Mouse (Mus musculus): ENCODE results near the gene Prr5l. TPM values are rescaled to one million over a fixed set of nuclear protein-coding genes. Genes with fewer than 3 reads are reported as not detected.

Gene Prr5l
- total and polyA plus RNA-seq, 3 experiments = 0.89 to 3.4 (median 1.4) TPM

- Histone ChIP-seq H3K27me3 (ENCODE audit: control insufficient read depth, insufficient read depth, low read length) (no peaks in the 10 kb centered on the region), H3K9ac (ENCODE audit: low read depth, low read length) (no peak overlapping the region), H3K4me1 (ENCODE audit: control insufficient read depth, insufficient read depth, low read length) (peaks cover 4% of the 10 kb centered on the region), H3K27ac (peak overlapping the region; percentile 61), H3K4me3 (no peak overlapping the region), H3K36me3 (ENCODE audit: control insufficient read depth, insufficient read depth, low read length) (no peaks in the 10 kb centered on the region), H3K79me2 (replicated peaks; ENCODE audit: control insufficient read depth, insufficient read depth, low read length) (no peaks in the 10 kb centered on the region)
- intact Hi-C loops (cut with DNase I) = no loop called here
- no peak for TF ChIP-seq POLR2A (IDR thresholded peaks at IDR 0.05; ENCODE audit: insufficient read depth, low read depth, low read length)
- 0 out of 2 replicates have a peak, but pooled peaks have one; percentile 9 for TF ChIP-seq EP300 (IDR thresholded peaks at IDR 0.05; ENCODE audit: insufficient read depth, low read depth, low read length)
- no peak for TF ChIP-seq CTCF (IDR thresholded peaks at IDR 0.05)
- DNase-seq = peak; percentile 49 to 58
- WGBS = 66% methylated on average over 10 of the region's 10 CpGs
Measured at GRCm38 (mm10) chr2:101762405-101762804, 120.4 kb downstream of the Prr5l start.

- Histone ChIP-seq H3K36me3 (ENCODE audit: control insufficient read depth, insufficient read depth, low read length) (no peaks in the 10 kb centered on the region), H3K27me3 (ENCODE audit: control insufficient read depth, insufficient read depth, low read length) (no peaks in the 10 kb centered on the region), H3K4me1 (ENCODE audit: control insufficient read depth, insufficient read depth, low read length) (peaks cover 4% of the 10 kb centered on the region), H3K9ac (ENCODE audit: low read depth, low read length) (no peak overlapping the region), H3K79me2 (replicated peaks; ENCODE audit: control insufficient read depth, insufficient read depth, low read length) (no peaks in the 10 kb centered on the region), H3K4me3 (no peak overlapping the region), H3K27ac (peak overlapping the region; percentile 61; the same call in 1 of the 2 replicates)
- intact Hi-C loops (cut with DNase I) = no loop called here
- no peak for DNase-seq
- TF ChIP-seq POLR2A (IDR thresholded peaks at IDR 0.05; ENCODE audit: insufficient read depth, low read depth, low read length) (no peak), EP300 (IDR thresholded peaks at IDR 0.05; ENCODE audit: insufficient read depth, low read depth, low read length) (no peak), CTCF (IDR thresholded peaks at IDR 0.05) (no peak)
- 86% methylated on average over 1 of the region's 1 CpGs for whole genome bisulfite sequencing
Measured at GRCm38 (mm10) chr2:101761898-101762297, 120.9 kb downstream of the Prr5l start.

GRCm38 (mm10) chr2:101759523-101760277 lies 123.1 kb downstream of the Prr5l start:
- no peak overlapping the region for H3K4me3 ChIP-seq
- intact Hi-C loops (cut with DNase I) = no loop called here
- H3K79me2 ChIP-seq (replicated peaks; ENCODE audit: control insufficient read depth, insufficient read depth, low read length) = no peaks in the 10 kb centered on the region
- H3K27me3 ChIP-seq (ENCODE audit: control insufficient read depth, insufficient read depth, low read length) = no peaks in the 10 kb centered on the region
- WGBS = 90% methylated on average over 9 of the region's 9 CpGs
- no peak overlapping the region for H3K9ac ChIP-seq (ENCODE audit: low read depth, low read length)
- H3K27ac ChIP-seq = no peak overlapping the region
- TF ChIP-seq POLR2A (IDR thresholded peaks at IDR 0.05; ENCODE audit: insufficient read depth, low read depth, low read length) (no peak), EP300 (IDR thresholded peaks at IDR 0.05; ENCODE audit: insufficient read depth, low read depth, low read length) (no peak), CTCF (IDR thresholded peaks at IDR 0.05) (no peak)
- no peaks in the 10 kb centered on the region for H3K36me3 ChIP-seq (ENCODE audit: control insufficient read depth, insufficient read depth, low read length)
- H3K4me1 ChIP-seq (ENCODE audit: control insufficient read depth, insufficient read depth, low read length) = peaks cover 4% of the 10 kb centered on the region
- no peak for DNase-seq

DNA sequence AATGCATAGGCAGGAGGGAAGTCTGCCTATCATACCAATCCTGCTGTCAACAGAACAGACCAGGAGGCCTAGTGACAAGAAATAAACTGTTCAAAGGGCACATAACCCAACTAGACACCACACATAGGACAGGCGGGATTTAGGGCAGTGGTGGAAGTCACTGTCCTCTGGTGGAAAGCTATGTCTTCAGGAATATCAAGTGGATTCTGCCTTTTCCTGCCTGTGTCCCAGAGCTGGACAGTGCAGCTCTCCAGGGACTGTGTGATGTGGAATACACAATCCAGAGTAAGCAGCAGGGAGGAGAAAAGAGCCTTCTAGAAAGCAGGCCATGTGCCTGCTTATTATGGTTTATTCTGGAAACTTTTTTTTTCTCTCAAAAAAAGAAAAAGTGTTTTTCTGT lies 125.0 kb downstream of the Prr5l start:
- Histone ChIP-seq H3K79me2 (replicated peaks; ENCODE audit: control insufficient read depth, insufficient read depth, low read length) (no peaks in the 10 kb centered on the region), H3K36me3 (ENCODE audit: control insufficient read depth, insufficient read depth, low read length) (no peaks in the 10 kb centered on the region), H3K4me3 (no peak overlapping the region), H3K27ac (no peak overlapping the region), H3K9ac (ENCODE audit: low read depth, low read length) (no peak overlapping the region), H3K4me1 (ENCODE audit: control insufficient read depth, insufficient read depth, low read length) (peaks cover 2% of the 10 kb centered on the region), H3K27me3 (ENCODE audit: control insufficient read depth, insufficient read depth, low read length) (no peaks in the 10 kb centered on the region)
- 86% methylated on average over 1 of the region's 1 CpGs for WGBS
- TF ChIP-seq EP300 (IDR thresholded peaks at IDR 0.05; ENCODE audit: insufficient read depth, low read depth, low read length) = no peak
- TF ChIP-seq CTCF (IDR thresholded peaks at IDR 0.05) = no peak
- TF ChIP-seq POLR2A (IDR thresholded peaks at IDR 0.05; ENCODE audit: insufficient read depth, low read depth, low read length) = no peak
- no peak for DNase-seq
- intact Hi-C loops (cut with DNase I) = no loop called here

- H3K36me3 ChIP-seq (ENCODE audit: control insufficient read depth, insufficient read depth, low read length) = no peaks in the 10 kb centered on the region
- H3K79me2 ChIP-seq (replicated peaks; ENCODE audit: control insufficient read depth, insufficient read depth, low read length) = no peaks in the 10 kb centered on the region
- WGBS = 70% methylated on average over 7 of the region's 7 CpGs
- no peaks in the 10 kb centered on the region for H3K27me3 ChIP-seq (ENCODE audit: control insufficient read depth, insufficient read depth, low read length)
- H3K27ac ChIP-seq = no peak overlapping the region
- no peak for TF ChIP-seq POLR2A (IDR thresholded peaks at IDR 0.05; ENCODE audit: insufficient read depth, low read depth, low read length)
- no peak overlapping the region for H3K4me3 ChIP-seq
- no peak for DNase-seq
- intact Hi-C loops (cut with DNase I) = no loop called here
- no peak overlapping the region for H3K9ac ChIP-seq (ENCODE audit: low read depth, low read length)
- no peaks in the 10 kb centered on the region; the same call in 1 of the 2 replicates for H3K4me1 ChIP-seq (ENCODE audit: control insufficient read depth, insufficient read depth, low read length)
Measured at GRCm38 (mm10) chr2:101756069-101756753, 126.6 kb downstream of the Prr5l start.

All from heart, adult 2 months (tissue).